Mouse (Mus musculus) frontal cortex, adult 2 months (tissue): Measurements from ENCODE around the gene Ttll5. TPM values are rescaled to one million over a fixed set of nuclear protein-coding genes. Genes with fewer than 3 reads are reported as not detected.

Experiments
- DNase-seq, 2 experiments: peaks; one replicate each; pipeline ENCODE4 v3.0.0; 2022; ENCODE audit warnings: low spot score in 1 of 2; ENCODE audit errors: extremely low spot score in 1 of 2
- polyA plus RNA-seq: library from polyadenylated mRNA; depleted of rRNA; stranded (reverse); fragments of >200 nt; gene quantifications from 2 replicates; pipeline ENCODE4 v1.2.3, GENCODE M21; 2012

The Ttll5 gene
- polyA plus RNA-seq, 1 experiment: 28.7 TPM

DNA sequence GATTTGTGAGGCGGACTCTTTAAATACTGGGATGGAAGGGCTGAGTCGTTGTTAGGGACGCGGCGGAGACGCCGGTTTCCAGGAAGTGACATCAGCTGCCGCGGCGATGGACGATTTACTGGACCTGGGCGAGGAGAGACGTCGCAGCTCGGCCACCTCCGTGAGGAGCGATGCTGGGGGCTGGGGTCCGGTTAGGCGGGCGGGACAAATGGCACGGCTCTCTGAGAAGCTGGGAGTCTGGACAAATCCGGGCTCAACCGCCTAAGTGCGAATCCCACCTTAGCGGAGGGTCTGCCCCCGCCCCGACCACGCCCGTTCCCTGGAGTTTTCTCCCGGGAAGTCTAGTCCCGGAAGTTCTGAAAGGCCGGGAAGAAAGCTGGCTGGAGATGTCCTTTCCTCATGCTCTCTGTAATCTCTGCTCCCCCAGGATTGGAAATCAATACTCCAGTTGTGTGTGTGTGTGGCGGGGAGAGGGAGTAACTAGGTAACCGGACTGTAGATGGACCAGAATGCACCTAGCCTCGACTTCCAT, 258.1 kb downstream of the Ttll5 start, which contains the start of gene Ift43:
Gene Ift43, plus strand, starts transcription at position 61 of the 532 bp plus-strand sequence.
- DNase-seq: peak; percentile 49 to 84

- DNase-seq: peak; percentile 73 to 79
Measured at GRCm38 (mm10) chr12:86085873-86086272, 261.4 kb downstream of the Ttll5 start.

GRCm38 (mm10) chr12:86086550-86086949, 262.1 kb downstream of the Ttll5 start:
- DNase-seq: peak in 1 of 2 experiments; percentile 46

GRCm38 (mm10) chr12:86088042-86088441, 263.6 kb downstream of the Ttll5 start:
- no peak for DNase-seq

GRCm38 (mm10) chr12:86090764-86091163, 266.3 kb downstream of the Ttll5 start:
- no peak for DNase-seq

- no peak for DNase-seq
Measured at GRCm38 (mm10) chr12:86091601-86092132, 267.2 kb downstream of the Ttll5 start.

GRCm38 (mm10) chr12:86094075-86094474, 269.6 kb downstream of the Ttll5 start:
- no peak for DNase-seq

DNA sequence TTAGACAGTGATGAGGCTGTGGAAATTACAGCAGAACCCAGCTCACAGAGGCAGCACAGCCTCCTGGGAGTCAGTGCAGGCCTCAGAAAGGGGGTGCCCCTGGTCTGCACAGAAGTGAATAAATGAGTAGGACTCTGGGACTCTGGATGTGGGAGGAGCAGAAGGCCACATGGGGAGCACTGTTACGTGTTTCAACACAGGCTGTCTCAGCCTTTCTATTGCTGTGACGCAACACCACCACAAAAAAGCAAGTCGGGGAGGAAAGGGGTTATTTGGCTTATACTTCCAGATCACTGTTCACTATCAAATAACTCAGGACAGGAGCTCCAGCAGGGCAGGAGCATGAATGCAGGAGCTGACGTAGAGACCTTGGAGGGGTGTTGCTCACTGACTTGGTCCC, 271.3 kb downstream of the Ttll5 start:
- no peak for DNase-seq

GRCm38 (mm10) chr12:86097781-86098180, 273.3 kb downstream of the Ttll5 start:
- no peak for DNase-seq

DNA sequence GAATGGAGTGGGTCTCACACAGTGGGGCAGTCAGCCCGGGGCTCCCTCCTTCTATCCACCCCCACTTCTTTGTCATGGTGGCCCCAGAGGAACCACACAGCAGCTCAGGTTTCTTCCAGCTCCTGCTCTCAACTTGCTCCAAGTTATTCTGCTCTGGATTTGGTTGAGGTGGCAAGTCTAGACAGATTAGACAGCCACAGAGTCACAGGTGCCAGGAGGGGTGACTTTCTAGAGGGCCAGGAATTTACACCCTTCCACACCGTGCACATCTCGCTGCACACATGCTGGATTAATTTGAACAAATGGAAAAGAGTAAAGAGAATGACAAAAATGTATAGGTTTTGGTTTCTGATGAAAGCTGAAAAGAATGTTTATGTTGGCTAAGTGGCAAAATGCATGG, 276.3 kb downstream of the Ttll5 start:
- DNase-seq: no peak

DNA sequence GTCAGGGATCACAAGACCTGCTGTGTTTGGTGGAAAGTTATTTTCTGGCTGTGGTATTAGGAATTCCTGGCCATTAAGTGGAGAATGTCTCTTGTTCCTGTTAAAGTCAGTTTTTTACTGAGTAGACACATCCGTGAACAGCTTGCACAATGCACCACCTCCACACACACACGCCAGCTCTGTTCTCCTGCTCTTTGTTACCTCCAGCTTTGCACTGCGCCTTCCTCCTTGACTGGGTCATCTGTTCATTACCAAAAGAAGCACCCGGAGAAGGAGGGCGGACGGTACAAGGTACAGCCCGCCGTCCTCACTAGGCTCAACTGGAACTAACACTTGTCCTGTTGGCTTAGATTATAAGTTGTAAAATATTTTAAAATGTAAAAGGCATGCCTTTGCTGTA, 278.2 kb downstream of the Ttll5 start:
- DNase-seq: no peak

- no peak for DNase-seq
Measured at GRCm38 (mm10) chr12:86103391-86103790, 278.9 kb downstream of the Ttll5 start.

- DNase-seq: no peak
Measured at GRCm38 (mm10) chr12:86103852-86104251, 279.4 kb downstream of the Ttll5 start.

DNA sequence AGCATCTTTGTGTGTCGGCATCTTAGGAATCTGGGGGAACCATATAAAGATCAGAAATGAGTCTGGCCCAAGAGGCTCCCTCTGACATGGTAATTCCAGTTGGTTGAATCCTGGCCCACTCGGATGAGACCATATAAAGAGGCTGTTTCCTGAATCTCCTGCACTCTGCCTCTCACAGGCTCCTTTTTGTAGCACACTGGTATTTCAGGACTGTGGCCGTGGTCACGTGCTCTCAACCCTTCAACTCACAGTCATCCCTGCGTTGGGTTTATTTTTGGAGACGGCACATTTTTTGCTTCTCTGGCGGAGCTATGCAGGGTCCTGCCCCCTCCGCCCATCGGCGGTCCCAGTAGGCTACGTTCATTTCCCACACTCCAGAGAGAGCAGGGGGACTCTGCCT, 279.8 kb downstream of the Ttll5 start:
- no peak for DNase-seq

DNA sequence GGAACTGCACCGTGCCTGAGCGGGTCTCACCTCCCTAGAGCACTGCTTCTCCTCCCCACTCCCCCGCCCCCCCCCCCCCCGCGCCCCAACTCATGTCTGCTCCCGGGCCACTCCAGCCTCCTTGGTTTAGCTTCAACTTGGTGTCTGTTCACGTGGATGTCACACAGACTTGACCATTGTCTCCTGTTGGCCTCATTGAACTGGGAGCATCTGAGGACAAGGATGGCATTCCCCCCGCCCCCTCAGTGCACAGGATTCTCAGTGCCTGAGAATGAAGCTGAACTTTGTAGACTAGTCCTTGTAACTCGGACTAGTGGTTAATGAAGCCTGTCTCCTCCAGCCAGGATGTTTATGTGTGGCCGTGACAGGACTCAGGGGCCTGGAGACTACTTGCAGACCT, 281.1 kb downstream of the Ttll5 start:
- DNase-seq: no peak

- DNase-seq: no peak
Measured at GRCm38 (mm10) chr12:86106086-86106485, 281.6 kb downstream of the Ttll5 start.

GRCm38 (mm10) chr12:86107645-86108044, 283.2 kb downstream of the Ttll5 start:
- no peak for DNase-seq

- no peak for DNase-seq
Measured at GRCm38 (mm10) chr12:86109531-86109930, 285.1 kb downstream of the Ttll5 start.

DNA sequence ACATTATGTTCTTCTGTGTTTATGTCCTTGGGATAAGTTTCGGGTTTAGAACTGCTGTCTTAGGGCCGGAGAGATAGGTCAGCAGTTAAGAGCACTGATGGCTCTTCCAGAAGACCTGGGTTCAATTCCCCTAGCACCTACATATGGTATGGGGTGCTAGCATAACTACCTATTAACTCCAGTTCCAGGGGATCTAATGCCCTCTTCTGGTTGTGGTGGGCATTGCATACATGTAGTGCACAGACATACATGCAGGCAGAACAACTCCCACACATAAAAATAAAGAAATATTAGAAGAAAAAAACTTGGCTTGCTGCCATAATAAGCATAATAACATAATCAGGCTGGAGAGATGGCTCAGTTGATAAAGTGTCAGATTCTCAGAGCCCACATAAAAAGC, 286.2 kb downstream of the Ttll5 start:
- DNase-seq: no peak
